Mouse (Mus musculus) hindbrain, embryonic 14.5 days (tissue): ENCODE results near the gene Bcas1. TPM values are rescaled to one million over a fixed set of nuclear protein-coding genes. Genes with fewer than 3 reads are reported as not detected.

Source experiments
- ATAC-seq: fragments of 200-750 bp; cut with Nextera tagmentation; 2 replicates; pipeline ENCODE4 v1.8.0; 2017; ENCODE audit warnings: moderate number of reproducible peaks, mild to moderate bottlenecking, moderate TSS enrichment, moderate library complexity; ENCODE audit not compliant: low FRiP score
- DNase-seq: peaks from one replicate; pipeline ENCODE4 v3.0.0-alpha.2; 2015; ENCODE audit warnings: low spot score
- H3K27ac ChIP-seq: fragments of 300-500 bp; sonication (generic); 2 replicates; pipeline ENCODE4 v1.5.1; 2014; ENCODE audit warnings: mild to moderate bottlenecking, moderate library complexity
- H3K27me3 ChIP-seq: fragments of 300-500 bp; sonication (generic); 2 replicates; pipeline ENCODE4 v1.6.1; 2014; ENCODE audit warnings: mild to moderate bottlenecking, low read length, mixed read lengths; ENCODE audit not compliant: control insufficient read depth, insufficient read depth
- H3K36me3 ChIP-seq: fragments of 300-500 bp; sonication (generic); replicated peaks from 2 replicates; pipeline ENCODE4 v1.6.1; 2014; ENCODE audit not compliant: control insufficient read depth, insufficient read depth
- H3K4me1 ChIP-seq: fragments of 300-500 bp; sonication (generic); replicated peaks from 2 replicates; pipeline ENCODE4 v1.6.1; 2014; ENCODE audit warnings: antibody characterized with exemption, low read length, mixed read lengths; ENCODE audit not compliant: control insufficient read depth, insufficient read depth
- H3K4me2 ChIP-seq: fragments of 300-500 bp; sonication (generic); replicated peaks from 2 replicates; pipeline ENCODE4 v1.6.1; 2014; ENCODE audit warnings: mild to moderate bottlenecking, moderate library complexity
- H3K4me3 ChIP-seq: fragments of 300-500 bp; sonication (generic); replicated peaks from 2 replicates; pipeline ENCODE4 v1.5.1; 2014; ENCODE audit warnings: mild to moderate bottlenecking, low read length
- H3K9ac ChIP-seq: fragments of 300-500 bp; sonication (generic); 2 replicates; pipeline ENCODE4 v1.6.1; 2014
- H3K9me3 ChIP-seq: fragments of 300-500 bp; sonication (generic); 2 replicates; pipeline ENCODE4 v1.6.1; 2016; ENCODE audit warnings: low read length; ENCODE audit not compliant: control insufficient read depth
- WGBS: fragments of 180-500 bp; shearing (Covaris S2); extraction: QIAGEN DNeasy Blood & Tissue Kit; methylation state at CpG from one replicate; pipeline ENCODE4 v1.1.7; 2014; 5-methylcytosine and 5-hydroxymethylcytosine counted together
- polyA plus RNA-seq: library from polyadenylated mRNA; unstranded; fragments of >200 nt; fragmentation: Nextera tagmentation; extraction: Ambion mirVana; gene quantifications from 2 replicates; pipeline ENCODE4 v1.2.1, GENCODE M21; 2014

Gene Bcas1
- polyA plus RNA-seq, 1 experiment from 2014 or later, result 15.4 TPM

DNA sequence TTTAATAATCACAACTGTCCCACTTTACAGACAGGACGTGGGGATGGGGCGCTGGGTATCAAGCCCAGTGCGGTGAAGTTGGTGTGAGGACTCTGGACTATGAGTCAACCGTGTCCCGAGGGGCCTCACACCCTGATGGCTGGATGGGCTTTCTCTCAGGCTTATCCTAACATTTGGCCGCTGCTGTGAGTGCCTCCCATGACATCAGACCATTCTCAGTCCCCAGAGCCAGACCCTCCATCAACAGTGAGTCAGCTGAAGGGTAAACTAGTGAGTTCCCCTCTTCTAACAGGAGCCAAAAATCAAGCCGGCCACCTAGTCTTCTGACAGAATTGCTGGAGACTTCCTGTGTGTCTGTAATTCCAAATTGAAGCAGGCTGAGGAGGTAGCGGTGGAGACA, 97.2 kb downstream of the Bcas1 start:
- H3K36me3 ChIP-seq, result no peaks in the 10 kb centered on the region
- H3K4me3 ChIP-seq, result no peak overlapping the region
- no peak for DNase-seq
- H3K9ac ChIP-seq, result no peak overlapping the region
- H3K27ac ChIP-seq, result no peak overlapping the region
- H3K27me3 ChIP-seq, result no peaks in the 10 kb centered on the region
- ATAC-seq, result no peak
- no peaks in the 10 kb centered on the region for H3K9me3 ChIP-seq
- WGBS, result 82% methylated on average over 8 of the region's 8 CpGs
- H3K4me2 ChIP-seq, result no peak overlapping the region
- no peaks in the 10 kb centered on the region for H3K4me1 ChIP-seq

DNA sequence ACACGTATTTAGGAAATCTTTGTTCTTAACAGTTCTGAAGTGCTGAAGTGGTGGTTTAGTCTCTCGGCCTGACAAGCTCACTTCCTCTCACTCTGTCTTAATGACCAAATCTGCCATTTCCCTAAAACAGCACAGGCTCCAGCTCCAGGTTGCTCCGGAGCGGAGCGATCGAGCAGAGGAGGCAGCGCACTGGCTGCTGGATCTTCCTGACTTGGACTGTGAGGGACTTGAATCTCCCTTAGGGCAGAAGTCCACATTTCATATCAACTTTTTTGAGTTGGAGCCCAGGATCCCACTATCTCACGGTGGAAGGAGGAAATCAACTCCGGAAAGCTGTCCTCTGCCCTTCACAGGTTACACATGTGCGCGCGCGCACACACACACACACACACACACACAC, 97.7 kb downstream of the Bcas1 start:
- Histone ChIP-seq H3K9me3 (no peaks in the 10 kb centered on the region), H3K27me3 (no peaks in the 10 kb centered on the region), H3K27ac (no peak overlapping the region), H3K36me3 (no peaks in the 10 kb centered on the region), H3K4me1 (no peaks in the 10 kb centered on the region), H3K4me3 (no peak overlapping the region), H3K4me2 (no peak overlapping the region), H3K9ac (no peak overlapping the region)
- DNase-seq (no peak), ATAC-seq (no peak)
- 91% methylated on average over 13 of the region's 13 CpGs for WGBS

DNA sequence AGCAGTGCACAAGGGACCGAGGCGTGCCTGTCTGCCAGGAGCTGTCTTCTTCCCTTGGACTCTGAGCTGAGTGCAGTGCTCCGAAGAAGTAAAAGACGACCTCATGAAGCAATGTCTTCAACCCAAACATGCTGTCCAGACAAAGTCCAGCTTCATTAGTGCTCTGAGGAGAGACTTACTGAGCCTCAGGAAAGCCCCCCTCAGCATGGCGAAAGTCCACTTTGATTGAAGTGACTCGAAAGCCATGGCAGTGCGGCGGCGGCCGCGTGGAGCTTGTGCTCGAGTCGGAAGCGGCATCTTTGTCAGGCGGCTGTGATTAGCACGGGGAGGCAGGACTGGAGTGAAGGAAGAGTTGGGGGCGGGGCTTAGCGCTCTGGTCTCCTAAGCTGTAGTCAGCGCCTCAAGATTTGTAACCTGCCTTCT, 103.7 kb downstream of the Bcas1 start:
- peaks cover 9% of the 10 kb centered on the region for H3K4me1 ChIP-seq
- 3% methylated on average over 19 of the region's 19 CpGs for WGBS
- no peaks in the 10 kb centered on the region for H3K9me3 ChIP-seq
- H3K4me3 ChIP-seq, result peak overlapping the region; percentile 19
- peaks cover 5% of the 10 kb centered on the region; the same call in 1 of the 2 replicates for H3K27me3 ChIP-seq
- H3K9ac ChIP-seq, result peak overlapping the region; percentile 47
- ATAC-seq (peak; percentile 67; the same call in 1 of the 2 replicates), DNase-seq (peak; percentile 78)
- H3K4me2 ChIP-seq, result peak overlapping the region; percentile 55
- H3K36me3 ChIP-seq, result no peaks in the 10 kb centered on the region
- H3K27ac ChIP-seq, result no peak overlapping the region

DNA sequence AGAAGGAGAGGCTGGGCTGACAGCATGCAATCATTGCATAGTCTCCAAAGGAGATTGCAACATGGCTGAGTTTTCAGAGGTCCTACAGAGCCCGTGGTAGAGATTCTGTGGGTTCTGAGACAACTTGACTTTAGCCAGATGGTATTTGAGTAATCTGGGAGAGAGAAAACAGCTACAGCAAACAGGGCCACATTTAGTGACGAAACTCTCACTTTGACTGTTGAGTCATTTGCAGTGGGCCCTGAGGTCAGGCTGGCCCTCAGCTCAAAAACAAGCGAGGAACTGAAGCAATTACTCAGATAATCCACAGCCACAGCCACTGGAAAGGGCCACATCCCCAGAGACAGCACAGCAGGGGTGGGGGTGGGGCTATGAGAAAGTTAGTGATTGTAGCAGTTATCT, 105.6 kb downstream of the Bcas1 start:
- Histone ChIP-seq H3K36me3 (no peaks in the 10 kb centered on the region), H3K27me3 (peaks cover 5% of the 10 kb centered on the region; the same call in 1 of the 2 replicates), H3K4me3 (no peak overlapping the region), H3K9ac (no peak overlapping the region), H3K27ac (no peak overlapping the region), H3K9me3 (no peaks in the 10 kb centered on the region), H3K4me1 (peaks cover 12% of the 10 kb centered on the region), H3K4me2 (no peak overlapping the region)
- no peak for DNase-seq
- ATAC-seq, result no peak
- WGBS, result 52% methylated on average over 3 of the region's 3 CpGs

DNA sequence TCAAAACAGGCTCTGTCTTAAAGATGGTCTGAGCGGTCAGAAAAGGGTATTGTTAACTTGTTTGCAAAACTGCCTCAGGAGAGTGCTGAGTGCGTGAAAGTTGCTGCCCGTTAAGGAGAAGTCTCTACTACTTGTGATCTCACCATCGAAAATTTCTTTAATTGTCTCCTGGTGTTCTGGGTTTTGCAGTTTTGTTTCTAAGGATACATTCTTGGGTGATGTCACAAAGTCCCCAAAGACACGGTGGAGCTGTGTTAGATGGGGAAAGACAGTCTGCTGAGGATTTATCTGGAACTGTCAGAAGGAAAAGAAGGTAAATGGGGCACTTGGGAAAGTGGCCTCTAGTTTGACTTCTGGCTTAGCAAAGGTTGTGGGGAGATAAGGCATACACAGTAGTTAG, 106.1 kb downstream of the Bcas1 start:
- no peaks in the 10 kb centered on the region for H3K36me3 ChIP-seq

DNA sequence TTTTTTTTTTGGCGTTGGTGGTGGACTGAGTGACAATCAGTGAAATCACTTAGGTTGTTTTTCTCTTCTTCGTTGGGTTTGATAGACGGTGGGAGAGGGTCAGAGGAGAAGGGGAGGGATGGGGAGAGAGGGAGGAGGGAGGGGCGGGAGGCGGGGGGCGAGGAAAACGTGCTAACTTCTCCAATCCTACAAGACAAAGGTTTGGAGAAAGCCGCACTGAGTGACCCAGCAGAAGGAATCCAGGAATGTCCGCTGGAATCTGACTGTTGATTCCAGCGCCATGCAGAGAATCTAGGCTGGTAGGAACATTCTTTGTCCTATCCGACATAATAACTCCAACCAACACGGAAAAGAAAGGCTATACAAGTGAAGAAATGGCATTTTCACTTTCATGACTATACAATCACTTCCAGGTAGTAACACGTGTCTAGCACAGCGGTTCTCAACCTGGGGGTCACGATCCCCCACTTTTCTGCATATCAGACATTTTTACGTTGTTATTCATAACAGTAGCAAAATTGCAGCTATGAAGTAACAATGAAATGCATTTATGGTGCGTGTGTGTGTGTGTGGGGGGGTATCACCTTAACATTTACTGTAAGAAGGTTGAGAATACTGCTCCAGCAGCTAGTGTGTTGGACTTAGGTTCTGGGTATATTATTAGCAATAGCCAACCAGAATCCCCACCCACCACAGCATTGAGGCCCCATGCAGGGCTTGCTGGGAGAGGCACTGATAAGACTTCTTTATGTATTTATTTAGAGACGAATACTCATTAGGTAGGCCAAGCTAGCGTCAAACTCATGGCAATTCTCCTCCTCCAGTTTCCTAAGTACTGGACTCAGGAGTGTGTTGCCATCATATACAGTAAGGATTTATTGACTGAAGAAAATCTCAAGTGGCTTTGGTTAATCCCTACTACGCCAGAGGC, 107.8 kb downstream of the Bcas1 start:
- peak overlapping the region; percentile 55 for H3K9ac ChIP-seq
- H3K27me3 ChIP-seq, result peaks cover 5% of the 10 kb centered on the region; the same call in 1 of the 2 replicates
- H3K36me3 ChIP-seq, result no peaks in the 10 kb centered on the region
- H3K27ac ChIP-seq, result peak overlapping the region; percentile 75
- H3K4me1 ChIP-seq, result peaks cover 12% of the 10 kb centered on the region
- 21% methylated on average over 20 of the region's 20 CpGs for WGBS
- peak overlapping the region; percentile 32 for H3K4me3 ChIP-seq
- ATAC-seq, result peak; percentile 49
- no peaks in the 10 kb centered on the region for H3K9me3 ChIP-seq
- peak; percentile 58 for DNase-seq
- H3K4me2 ChIP-seq, result peak overlapping the region; percentile 61

More for the DNA sequence above, 106.1 kb downstream of the Bcas1 start:
- H3K9ac ChIP-seq, result no peak overlapping the region
- 68% methylated on average over 5 of the region's 5 CpGs for WGBS
- H3K27me3 ChIP-seq, result peaks cover 5% of the 10 kb centered on the region; the same call in 1 of the 2 replicates
- no peak overlapping the region for H3K4me2 ChIP-seq
- no peak overlapping the region for H3K27ac ChIP-seq
- H3K9me3 ChIP-seq, result no peaks in the 10 kb centered on the region
- DNase-seq, result no peak
- peaks cover 12% of the 10 kb centered on the region for H3K4me1 ChIP-seq
- no peak for ATAC-seq
- H3K4me3 ChIP-seq, result no peak overlapping the region

DNA sequence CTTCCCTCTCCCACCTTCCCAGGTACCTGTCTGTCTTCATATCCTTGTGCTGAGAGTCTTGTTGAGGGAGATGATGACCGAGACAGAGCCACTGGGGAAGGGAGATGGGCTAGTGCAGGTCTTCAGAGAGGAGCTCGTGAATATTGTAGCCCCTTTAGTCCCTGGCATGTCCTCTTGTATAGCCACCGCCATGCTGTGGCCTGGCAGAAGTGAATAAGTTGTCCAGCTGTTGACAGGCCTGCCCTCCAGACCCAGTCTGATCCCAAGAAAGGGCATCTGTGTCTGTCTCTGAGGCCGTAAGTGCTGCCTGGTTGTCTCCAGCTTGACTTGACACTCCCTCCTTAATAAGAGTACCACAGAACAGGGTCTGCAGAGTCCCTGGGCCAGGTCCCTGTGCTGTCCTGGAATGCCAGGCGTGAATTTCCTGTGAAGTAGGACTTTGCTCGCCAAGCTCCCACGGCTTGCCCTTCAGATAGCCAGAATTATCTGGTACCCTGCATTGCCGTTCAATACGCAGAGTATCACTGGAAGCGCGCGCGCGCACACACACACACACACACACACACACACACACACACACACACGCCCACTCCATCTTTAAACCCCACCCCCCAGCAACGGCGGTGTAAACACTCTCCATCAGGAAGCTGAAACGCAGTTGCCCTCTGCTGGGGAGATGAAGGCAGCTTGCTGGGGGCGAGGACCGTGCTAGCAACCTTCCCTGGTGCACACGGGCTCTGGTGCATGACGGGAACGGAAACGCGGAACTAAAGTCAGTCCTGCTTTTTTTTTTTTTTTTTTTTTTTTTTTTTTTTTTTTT, 108.7 kb downstream of the Bcas1 start:
- Histone ChIP-seq H3K4me3 (peak overlapping the region; percentile 32), H3K9me3 (no peaks in the 10 kb centered on the region), H3K4me2 (peak overlapping the region; percentile 61), H3K9ac (peak overlapping the region; percentile 52), H3K4me1 (peaks cover 12% of the 10 kb centered on the region), H3K36me3 (no peaks in the 10 kb centered on the region), H3K27me3 (peaks cover 5% of the 10 kb centered on the region; the same call in 1 of the 2 replicates), H3K27ac (peak overlapping the region; percentile 75)
- 10% methylated on average over 25 of the region's 25 CpGs for whole genome bisulfite sequencing
- ATAC-seq (peak; percentile 95), DNase-seq (peak; percentile 88)

DNA sequence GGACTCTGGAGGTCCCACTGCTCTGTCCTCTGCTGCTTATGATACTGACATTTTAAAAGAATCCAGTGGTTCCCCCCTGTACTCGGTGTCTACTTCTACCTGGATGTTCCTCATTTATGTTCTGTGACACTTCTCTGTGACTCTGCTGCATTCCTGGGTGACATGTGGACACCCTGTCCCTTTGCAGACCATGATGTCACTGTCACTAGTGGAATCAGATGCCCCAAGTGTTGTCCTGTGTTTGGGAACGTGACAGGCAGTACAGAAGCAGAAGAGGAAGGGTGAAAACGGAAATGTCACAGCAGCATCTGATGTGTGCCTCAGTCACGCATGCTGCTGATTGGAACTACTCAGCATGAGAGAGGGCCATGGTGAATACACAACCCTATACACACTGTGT, 110.9 kb downstream of the Bcas1 start:
- DNase-seq (no peak), ATAC-seq (no peak)
- no peak overlapping the region for H3K4me2 ChIP-seq
- 85% methylated on average over 4 of the region's 4 CpGs for WGBS
- H3K4me3 ChIP-seq, result no peak overlapping the region
- H3K9me3 ChIP-seq, result no peaks in the 10 kb centered on the region
- H3K27me3 ChIP-seq, result peaks cover 5% of the 10 kb centered on the region; the same call in 1 of the 2 replicates
- H3K36me3 ChIP-seq, result no peaks in the 10 kb centered on the region
- H3K9ac ChIP-seq, result no peak overlapping the region
- H3K27ac ChIP-seq, result no peak overlapping the region
- H3K4me1 ChIP-seq, result peaks cover 12% of the 10 kb centered on the region

DNA sequence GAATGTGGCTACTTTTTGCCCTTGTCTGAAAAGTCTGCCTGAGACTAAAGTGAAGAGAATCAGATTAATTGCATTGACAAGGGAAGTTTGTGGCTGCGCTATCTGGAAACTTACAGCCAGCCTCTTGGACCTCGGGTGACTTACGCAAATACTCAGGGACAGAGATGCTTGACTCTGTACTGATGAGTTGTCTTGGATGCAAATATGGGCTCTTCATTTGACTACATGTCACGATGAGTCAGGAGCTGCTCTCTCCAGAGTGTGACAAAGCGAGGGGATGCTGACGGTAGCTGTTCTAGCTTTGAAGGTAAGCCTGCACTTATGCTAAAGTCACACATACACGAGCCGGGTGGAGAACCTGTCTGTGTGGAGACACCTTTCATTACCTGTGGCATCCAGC, 111.3 kb downstream of the Bcas1 start:
- Histone ChIP-seq H3K27ac (no peak overlapping the region), H3K4me3 (no peak overlapping the region), H3K36me3 (no peaks in the 10 kb centered on the region), H3K4me2 (no peak overlapping the region), H3K4me1 (peaks cover 12% of the 10 kb centered on the region), H3K9ac (no peak overlapping the region), H3K27me3 (0 out of 2 replicates have a peak, but pooled peaks cover 2% of the 10 kb centered on the region), H3K9me3 (no peaks in the 10 kb centered on the region)
- WGBS, result 89% methylated on average over 8 of the region's 8 CpGs
- ATAC-seq, result no peak
- DNase-seq, result no peak
